Mouse (Mus musculus) B cell, adult 2 months (primary cell): ENCODE data around the gene Rfx7.
"Not testable (repeated sequence)": the region's sequence is repeated elsewhere in the genome, so short reads cannot be mapped to it uniquely, and the experiment has no call there.

Experiments used
- DNase-seq, 2 experiments: peaks; one replicate each; pipeline ENCODE4 v3.0.0; 2022

Rfx7 gene

GRCm38 (mm10) chr9:72666352-72667021 is 134.4 kb downstream of the Rfx7 start:
- DNase-seq = not testable (repeated sequence)

GRCm38 (mm10) chr9:72667126-72667525 is 135.1 kb downstream of the Rfx7 start:
- no peak for DNase-seq

GRCm38 (mm10) chr9:72669383-72669782 is 137.3 kb downstream of the Rfx7 start:
- DNase-seq = no peak

- DNase-seq = peak; percentile 89 to 91
Measured at GRCm38 (mm10) chr9:72672361-72672760, 140.3 kb downstream of the Rfx7 start.
